Comparison of ENCODE assay signal across 4 mouse cellular contexts in the genomic region with DNA sequence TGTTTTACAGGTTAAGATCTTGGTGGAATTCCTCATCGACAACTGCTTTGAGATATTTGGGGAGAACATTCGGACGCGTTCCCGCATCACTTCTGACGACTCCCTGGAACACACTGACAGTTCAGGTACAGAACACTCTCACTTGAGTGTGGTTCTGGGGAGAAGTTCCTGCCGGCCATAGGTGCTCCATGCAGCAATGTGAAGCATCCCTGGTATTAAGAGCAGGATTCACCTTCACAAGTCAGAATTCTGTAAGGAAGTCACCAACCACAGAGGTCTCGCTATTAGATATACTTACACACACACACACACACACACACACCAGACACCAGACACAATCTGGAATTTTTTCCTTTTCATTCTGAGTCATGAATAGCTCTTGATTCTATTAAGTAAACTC. TPM values are rescaled to one million over a fixed set of nuclear protein-coding genes. Genes with fewer than 3 reads are reported as not detected.
DNase-seq lines count a peak whose midpoint lies in the region; ATAC-seq and TF ChIP-seq lines count a peak whose summit lies in the region.
"Not testable (repeated sequence)": the region's sequence is repeated elsewhere in the genome, so short reads cannot be mapped to it uniquely, and the experiment has no call there.

No protein-coding gene starts in this region.

- H3K4me1 ChIP-seq in lung, embryonic 14.5 days (ENCODE audit: insufficient read depth); lung, postnatal 0 days (ENCODE audit: insufficient read depth, low read depth, low read length); midbrain, embryonic 11.5 days (ENCODE audit: control insufficient read depth, insufficient read depth, low read length): not testable (repeated sequence)

- not testable (repeated sequence) for H3K27me3 ChIP-seq in lung, embryonic 14.5 days (ENCODE audit: insufficient read depth, low read length); lung, postnatal 0 days (replicated peaks; ENCODE audit: insufficient read depth, low read length); midbrain, embryonic 11.5 days (ENCODE audit: control insufficient read depth, insufficient read depth, low read length)

- not testable (repeated sequence) for H3K27ac ChIP-seq in lung, embryonic 14.5 days (ENCODE audit: low read depth); lung, postnatal 0 days (ENCODE audit: low read length); midbrain, embryonic 11.5 days (ENCODE audit: low read depth, low read length)

- not testable (repeated sequence) for ATAC-seq in lung, embryonic 14.5 days (ENCODE audit: insufficient read depth); lung, postnatal 0 days; midbrain, embryonic 11.5 days (ENCODE audit: low FRiP score)

- TF ChIP-seq CTCF in lung, embryonic 14.5 days (IDR thresholded peaks at IDR 0.05; ENCODE audit: low read depth); lung, postnatal 0 days (IDR thresholded peaks at IDR 0.05): not testable (repeated sequence)

- not testable (repeated sequence) for H3K9me3 ChIP-seq in lung, embryonic 14.5 days (ENCODE audit: low read depth, low read length); lung, postnatal 0 days (ENCODE audit: low read length); midbrain, embryonic 11.5 days (ENCODE audit: control insufficient read depth, low read length)

- DNase-seq in heart, adult 11 months: peak; percentile 72
- peak; percentile 0 for DNase-seq in lung, embryonic 14.5 days
- peak; percentile 2 for DNase-seq in lung, postnatal 0 days (ENCODE audit: low spot score)
- peak; percentile 54 for DNase-seq in midbrain, embryonic 11.5 days (ENCODE audit: low spot score, missing footprints)

- 48% methylated on average over 3 of the region's 8 CpGs for WGBS in lung, embryonic 14.5 days
- 49% methylated on average over 2 of the region's 8 CpGs for WGBS in lung, postnatal 0 days
- WGBS in midbrain, embryonic 11.5 days: 81% methylated on average over 3 of the region's 8 CpGs

- not testable (repeated sequence) for TF ChIP-seq EP300 in lung, postnatal 0 days (IDR thresholded peaks at IDR 0.05)

- H3K4me2 ChIP-seq in lung, embryonic 14.5 days; lung, postnatal 0 days (replicated peaks; ENCODE audit: low read depth, low read length); midbrain, embryonic 11.5 days: not testable (repeated sequence)

- H3K4me3 ChIP-seq in lung, embryonic 14.5 days (ENCODE audit: low read depth, low read length); lung, postnatal 0 days (ENCODE audit: low read depth, low read length); midbrain, embryonic 11.5 days (ENCODE audit: low read depth, low read length): not testable (repeated sequence)

- not testable (repeated sequence) for H3K36me3 ChIP-seq in lung, embryonic 14.5 days (ENCODE audit: insufficient read depth); lung, postnatal 0 days (ENCODE audit: insufficient read depth, low read length); midbrain, embryonic 11.5 days (ENCODE audit: control insufficient read depth, insufficient read depth, low read length)

- not testable (repeated sequence) for H3K9ac ChIP-seq in lung, embryonic 14.5 days; lung, postnatal 0 days (replicated peaks; ENCODE audit: low read depth); midbrain, embryonic 11.5 days (ENCODE audit: low read length)

RNA-seq across cellular contexts. Expression of gene Tagap, which starts 6.3 kb away (rescaled TPM):
- polyA plus RNA-seq in lung, embryonic 14.5 days (2014; fragmentation: Nextera tagmentation; extraction: Ambion mirVana): 0.68 and 0.92 TPM in 2 replicates
- polyA plus RNA-seq in lung, postnatal 0 days (2015; fragmentation: Nextera tagmentation; extraction: Ambion mirVana): 1.3 and 1.4 TPM in 2 replicates
- polyA plus RNA-seq in midbrain, embryonic 11.5 days (2014; fragmentation: Nextera tagmentation; extraction: Ambion mirVana): 0.48 and 0.58 TPM in 2 replicates

RNA-seq across cellular contexts. Expression of gene Rsph3a, which starts 13.3 kb away (rescaled TPM):
- 48.2 and 51.2 TPM in 2 replicates for polyA plus RNA-seq in lung, embryonic 14.5 days (2014; fragmentation: Nextera tagmentation; extraction: Ambion mirVana)
- polyA plus RNA-seq in lung, postnatal 0 days (2015; fragmentation: Nextera tagmentation; extraction: Ambion mirVana): 58.1 and 60.5 TPM in 2 replicates
- polyA plus RNA-seq in midbrain, embryonic 11.5 days (2014; fragmentation: Nextera tagmentation; extraction: Ambion mirVana): 59.1 and 63.5 TPM in 2 replicates

Comparison
In these comparisons a context has a peak if more than half of its experiments do, and no peak if none do; other contexts are left out.
1. DNase-seq: peak in every context shown above with its lines; median percentile 72 in heart, adult 11 months; 54 in midbrain, embryonic 11.5 days; 2 in lung, postnatal 0 days; 0 in lung, embryonic 14.5 days.